Mouse (Mus musculus) neural tube, postnatal 0 days (tissue): Measurements from ENCODE around the gene Obox2. TPM values are rescaled to one million over a fixed set of nuclear protein-coding genes. Genes with fewer than 3 reads are reported as not detected.

ENCODE experiments used
- polyA plus RNA-seq: library from polyadenylated mRNA; unstranded; fragments of >200 nt; fragmentation: Nextera tagmentation; extraction: Ambion mirVana; gene quantifications from 2 replicates; pipeline ENCODE4 v1.2.1, GENCODE M21; 2015

The Obox2 gene
- not detected in 2 replicates for polyA plus RNA-seq

GRCm38 (mm10) chr7:15388421-15388998 lies at the start of gene Obox2, which contains the start of gene Obox1:
TSS of gene Obox2 (plus strand) at chr7:15388721.
TSS of gene Obox1 (plus strand) at chr7:15388948.

Other genes starting within 250 kb of the Obox2 start
- not detected in 2 replicates for gene Obox1, start 227 bp downstream of the Obox2 start, polyA plus RNA-seq